Mouse (Mus musculus) forelimb bud, embryonic 11.5 days (tissue): ENCODE data around the gene Trim46.
A peak's percentile ranks its signal among the peaks of the same experiment; 100 is the strongest.

Experiments
- DNase-seq: peaks from one replicate; pipeline ENCODE4 v3.0.0-alpha.2; 2012; ENCODE audit warnings: low read depth, low spot score

Trim46 gene

DNA sequence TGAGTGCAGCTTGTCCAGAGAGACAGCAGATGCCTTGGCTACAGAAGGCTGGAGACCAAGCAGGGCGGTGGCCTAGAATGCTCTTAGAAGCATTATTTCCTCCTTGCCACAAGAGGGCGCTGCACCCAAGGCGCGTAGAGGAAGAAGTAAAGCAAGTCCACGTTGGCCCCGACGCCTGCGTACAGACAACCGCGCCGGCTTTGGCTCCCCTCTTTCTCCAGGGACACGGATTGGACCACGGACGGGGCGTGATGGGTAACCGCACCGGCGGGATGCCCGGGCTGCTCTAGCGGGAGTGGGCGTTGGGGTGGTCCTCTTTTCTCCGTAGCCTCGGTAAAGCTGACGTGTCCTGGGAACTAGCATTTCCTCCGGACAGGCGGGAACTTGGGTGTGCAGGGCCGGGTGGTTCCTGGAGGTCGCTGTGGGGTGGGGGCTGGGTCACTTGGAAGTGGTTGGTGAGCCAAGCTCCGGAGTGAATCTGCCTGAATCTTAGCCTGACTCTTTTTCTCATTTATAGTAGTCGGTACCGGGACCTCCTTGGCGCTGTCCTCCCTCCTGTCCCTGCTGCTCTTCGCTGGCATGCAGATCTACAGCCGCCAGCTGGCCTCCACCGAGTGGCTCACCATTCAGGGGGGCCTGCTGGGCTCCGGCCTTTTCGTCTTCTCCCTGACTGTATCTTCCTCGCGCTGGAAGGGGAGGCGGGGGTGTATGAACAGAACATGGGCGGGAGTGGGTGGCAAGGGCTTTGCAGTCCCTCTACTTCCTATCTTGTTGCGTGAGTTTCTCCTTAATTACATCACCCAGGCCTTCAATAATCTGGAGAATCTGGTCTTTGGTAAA lies at the start of gene Trim46:
Gene Trim46, minus strand, starts transcription at position 49 of the 840 bp plus-strand sequence.
- peak; percentile 90 for DNase-seq

DNA sequence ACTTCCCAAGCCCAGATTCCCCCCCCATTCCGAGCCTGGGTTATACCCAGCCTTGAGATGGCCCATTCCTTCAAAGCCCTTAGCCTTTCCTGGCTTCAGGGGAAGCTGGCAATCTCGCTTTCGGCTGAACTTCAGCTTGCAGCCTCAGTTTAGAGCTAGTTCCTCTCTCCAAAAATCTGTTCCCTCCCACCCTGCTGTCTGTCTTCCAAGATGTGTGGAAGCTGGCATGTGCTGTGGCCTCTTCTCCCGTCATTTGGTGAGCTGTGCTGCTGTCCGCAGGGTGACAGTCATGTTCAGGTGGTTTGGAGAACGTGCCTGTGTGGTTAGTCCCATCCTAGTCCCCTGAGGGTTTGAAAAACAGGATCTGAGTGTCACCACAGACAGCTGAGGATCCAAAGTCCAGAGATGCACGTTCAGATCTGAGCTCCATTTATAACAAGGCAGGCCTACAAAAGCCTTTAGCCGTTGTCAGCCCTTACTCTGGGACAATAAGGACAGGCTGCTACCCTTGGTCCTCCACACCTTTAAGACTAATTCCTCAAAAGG lies 49.6 kb upstream of the Trim46 start:
- no peak for DNase-seq

DNA sequence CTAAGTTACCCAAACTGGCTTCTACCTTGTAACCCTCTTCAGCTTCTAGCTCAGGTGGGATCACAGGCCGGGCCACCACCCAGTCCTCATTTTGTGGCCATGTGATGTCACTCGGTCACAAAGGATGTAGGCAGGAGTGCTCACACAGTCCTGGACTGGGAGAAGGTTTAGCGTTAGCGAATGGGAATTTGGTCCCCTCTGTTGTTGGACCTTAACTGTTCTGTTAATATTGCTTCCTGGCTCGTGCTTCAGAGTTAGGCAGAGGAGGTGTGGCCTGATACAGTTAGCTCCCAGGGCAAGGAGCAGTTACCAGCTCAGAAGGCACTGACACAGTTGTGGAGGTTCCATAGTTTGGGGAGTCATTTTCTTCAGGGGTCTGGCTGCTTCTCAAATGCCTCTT lies 48.1 kb upstream of the Trim46 start:
- no peak for DNase-seq

DNA sequence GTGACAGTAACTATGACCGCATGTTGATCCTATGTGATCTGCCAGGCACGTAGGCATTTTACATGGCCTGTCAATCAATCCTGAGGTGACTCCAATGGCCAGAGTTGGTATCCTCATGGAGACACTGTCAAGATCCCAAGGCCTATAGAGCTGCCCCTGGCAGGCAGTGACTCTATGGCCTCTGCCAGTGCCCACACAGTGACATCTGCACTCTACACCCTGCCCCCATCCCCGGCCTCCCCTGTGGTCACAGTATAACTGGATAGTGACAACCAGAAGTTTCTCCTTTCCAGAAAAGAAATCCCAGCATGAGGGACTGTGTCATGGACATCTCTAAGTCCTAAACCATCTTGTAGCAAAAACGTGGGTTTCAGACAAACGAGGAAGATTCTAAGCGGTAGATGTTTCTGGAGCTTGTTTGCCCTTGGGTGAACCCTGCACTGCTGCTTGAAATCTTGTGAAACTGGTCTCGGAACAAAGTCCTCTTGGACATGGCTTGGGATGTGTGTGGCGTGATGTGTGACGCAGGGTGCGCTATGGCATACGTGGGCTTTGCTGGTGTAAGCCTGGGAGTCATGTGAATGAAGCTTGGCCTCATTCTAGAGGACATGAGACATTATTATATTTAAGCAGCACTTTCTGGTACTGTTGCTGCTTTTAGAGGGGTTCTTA lies 47.3 kb upstream of the Trim46 start:
- DNase-seq = no peak

DNA sequence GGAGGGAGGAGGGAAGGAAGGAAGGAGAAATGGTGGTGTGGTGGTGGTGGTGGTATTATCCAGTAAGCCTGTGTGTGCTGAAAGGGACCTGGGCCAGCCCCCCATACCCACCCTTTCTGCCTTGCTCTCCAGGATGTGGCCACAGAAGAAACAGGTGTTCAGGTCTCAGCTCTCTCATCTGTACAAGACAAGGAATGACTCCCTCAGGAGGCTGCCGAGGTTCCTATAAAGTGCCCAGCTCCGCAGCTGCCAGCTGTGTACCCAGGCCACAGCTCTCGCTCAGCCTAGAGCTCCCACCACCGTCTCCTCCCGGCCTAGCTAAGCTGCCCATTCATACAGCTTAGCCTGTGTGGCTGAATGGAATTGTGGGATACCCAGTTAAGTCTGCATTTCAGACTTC lies 46.2 kb upstream of the Trim46 start:
- no peak for DNase-seq

DNA sequence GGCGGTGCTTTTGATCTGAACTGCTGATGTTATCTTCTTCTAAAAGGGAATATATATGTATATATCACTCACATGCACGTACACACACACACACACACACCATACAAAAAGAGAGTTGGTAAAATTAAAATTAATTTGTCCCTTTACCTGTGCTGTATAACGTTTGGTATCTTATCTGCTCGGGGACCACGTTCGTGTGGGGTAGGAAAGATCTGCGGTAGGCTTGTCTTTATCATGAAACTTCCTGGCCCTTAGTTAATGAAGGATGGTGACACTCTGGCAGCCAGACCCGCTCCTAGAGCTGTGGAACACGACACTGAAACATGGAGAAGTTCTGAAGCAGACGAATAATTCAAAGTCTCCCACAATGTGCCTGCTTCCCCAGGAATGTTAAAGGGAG lies 45.8 kb upstream of the Trim46 start:
- no peak for DNase-seq

DNA sequence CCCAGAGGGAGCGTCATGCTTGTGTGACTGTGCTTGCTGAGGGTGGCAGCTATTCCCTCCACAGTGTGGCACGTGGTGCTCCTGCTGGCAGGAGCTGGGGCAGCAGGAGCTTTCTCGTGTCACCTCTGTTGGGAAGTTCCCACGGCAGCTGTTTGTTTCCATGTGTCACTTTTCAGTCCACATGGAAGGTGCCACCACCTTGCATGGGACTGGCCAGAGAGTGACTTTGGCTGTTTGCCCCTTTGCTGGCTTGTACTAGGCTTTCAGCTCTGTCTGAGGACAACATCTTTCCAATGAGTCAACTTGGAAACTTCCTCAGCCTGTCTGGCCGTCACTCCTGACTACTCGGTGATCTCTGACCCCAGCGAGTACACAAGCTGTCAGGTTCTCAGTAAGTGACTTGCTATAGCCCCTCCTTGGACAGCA lies 42.4 kb upstream of the Trim46 start:
- DNase-seq = no peak

DNA sequence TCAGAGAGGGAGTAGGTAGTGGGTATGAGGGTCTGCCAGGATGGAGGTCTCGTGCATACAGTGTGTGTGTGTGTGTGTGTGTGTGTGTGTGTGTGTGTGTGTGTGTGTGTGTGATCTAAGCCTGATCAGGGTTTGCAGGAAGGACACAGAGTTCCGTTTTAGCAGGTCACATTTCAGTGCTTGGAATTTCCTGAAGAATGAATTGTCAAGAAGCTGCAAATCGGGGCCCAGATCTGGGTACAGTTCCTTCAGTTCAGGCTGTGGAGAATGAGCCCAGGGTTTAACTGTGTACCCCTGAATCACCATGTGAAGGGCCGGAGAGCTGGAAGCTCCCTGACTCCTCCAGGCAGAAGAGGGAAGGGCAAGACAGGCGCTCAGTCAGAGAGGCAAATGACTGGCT lies 41.2 kb upstream of the Trim46 start:
- no peak for DNase-seq

DNA sequence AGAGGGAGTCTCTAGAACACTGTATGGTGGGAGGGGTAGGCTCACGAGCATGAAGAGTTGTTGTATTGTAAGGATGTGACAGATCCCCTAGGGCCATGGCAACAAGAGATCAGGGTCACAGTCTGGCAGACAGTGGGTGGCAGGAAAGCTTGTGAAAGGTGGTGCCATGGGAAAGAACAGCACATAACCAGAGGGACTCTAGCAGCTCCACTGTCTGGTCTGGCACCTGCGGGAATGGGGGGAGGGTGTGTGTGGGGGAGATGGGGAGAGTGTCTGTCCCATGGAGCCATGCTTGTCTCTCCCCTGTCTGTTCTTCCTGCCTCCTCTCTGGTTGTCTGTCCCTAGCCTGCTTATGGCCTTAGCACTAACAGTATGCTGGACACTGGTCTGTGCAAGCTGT lies 39.4 kb upstream of the Trim46 start:
- no peak for DNase-seq

DNA sequence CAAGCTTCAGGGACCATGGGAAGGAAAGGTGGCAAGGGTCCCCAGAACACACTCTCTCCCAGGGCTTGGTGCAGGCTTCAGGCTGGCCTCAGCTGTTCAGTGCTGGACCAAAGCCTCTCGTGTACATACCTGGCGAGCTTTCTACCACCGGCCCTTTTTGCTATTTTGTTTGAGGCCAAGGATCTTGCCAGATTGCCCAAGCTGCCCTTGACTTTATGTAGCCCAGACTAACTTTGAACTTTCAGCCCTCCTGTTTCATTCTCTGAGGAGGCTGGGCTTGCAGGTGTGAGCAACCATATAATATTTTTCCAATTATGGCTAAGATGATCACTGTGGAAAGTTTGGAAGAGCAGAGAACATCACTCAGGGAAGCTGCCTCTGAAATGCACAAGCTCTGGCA lies 38.2 kb upstream of the Trim46 start:
- DNase-seq = no peak

DNA sequence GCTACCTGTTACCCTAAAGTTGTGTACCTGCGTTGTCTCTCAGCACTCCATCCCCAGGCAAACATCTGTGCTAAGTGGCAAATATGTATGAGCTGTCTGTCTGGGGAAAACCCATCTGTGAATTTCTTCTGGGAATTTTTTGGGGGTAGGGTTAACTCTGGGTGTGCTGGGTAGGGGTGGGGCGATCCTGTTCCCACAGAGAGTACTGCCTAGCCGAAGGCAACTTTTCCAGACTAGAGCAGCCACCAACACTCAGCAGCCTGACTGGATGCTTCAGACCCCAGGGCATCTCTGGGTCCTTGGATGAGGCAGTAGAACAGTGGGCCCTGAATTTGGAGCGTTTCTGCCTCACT lies 36.2 kb upstream of the Trim46 start:
- DNase-seq = no peak

DNA sequence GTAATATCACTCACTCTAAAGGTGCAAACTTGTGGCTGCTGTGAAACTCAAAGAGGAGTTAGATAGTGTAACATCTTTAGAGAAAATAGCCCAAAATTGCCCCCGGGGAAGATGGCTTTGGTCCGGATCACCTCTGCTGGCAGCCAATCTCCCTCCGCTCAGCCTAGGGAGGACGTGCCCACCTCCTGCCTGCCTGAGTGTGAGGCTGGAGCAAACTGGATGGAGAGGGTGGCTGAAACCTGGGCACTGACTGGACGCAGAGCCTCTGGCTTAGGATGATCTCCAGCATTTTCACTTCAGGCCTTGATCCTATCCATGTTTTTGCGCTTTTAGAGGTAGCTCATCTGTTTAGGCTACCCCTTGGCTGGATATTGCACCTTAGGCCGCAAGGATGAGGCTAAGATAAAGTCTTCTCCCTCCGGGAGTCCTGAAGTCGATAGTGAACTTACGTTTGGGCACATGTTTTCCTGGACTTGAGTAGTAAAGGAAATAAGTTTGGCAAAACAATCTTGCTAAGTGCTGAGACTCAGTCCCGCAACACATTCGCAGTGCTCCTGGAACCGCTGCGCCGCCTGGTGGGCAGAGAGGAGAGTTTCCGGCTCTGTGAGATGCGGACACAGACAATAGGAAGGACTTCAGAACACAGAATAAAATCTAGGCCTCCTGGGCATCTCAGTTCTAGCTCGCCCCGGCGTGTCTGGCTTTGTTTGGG lies 35.6 kb upstream of the Trim46 start:
- peak; percentile 80 for DNase-seq

DNA sequence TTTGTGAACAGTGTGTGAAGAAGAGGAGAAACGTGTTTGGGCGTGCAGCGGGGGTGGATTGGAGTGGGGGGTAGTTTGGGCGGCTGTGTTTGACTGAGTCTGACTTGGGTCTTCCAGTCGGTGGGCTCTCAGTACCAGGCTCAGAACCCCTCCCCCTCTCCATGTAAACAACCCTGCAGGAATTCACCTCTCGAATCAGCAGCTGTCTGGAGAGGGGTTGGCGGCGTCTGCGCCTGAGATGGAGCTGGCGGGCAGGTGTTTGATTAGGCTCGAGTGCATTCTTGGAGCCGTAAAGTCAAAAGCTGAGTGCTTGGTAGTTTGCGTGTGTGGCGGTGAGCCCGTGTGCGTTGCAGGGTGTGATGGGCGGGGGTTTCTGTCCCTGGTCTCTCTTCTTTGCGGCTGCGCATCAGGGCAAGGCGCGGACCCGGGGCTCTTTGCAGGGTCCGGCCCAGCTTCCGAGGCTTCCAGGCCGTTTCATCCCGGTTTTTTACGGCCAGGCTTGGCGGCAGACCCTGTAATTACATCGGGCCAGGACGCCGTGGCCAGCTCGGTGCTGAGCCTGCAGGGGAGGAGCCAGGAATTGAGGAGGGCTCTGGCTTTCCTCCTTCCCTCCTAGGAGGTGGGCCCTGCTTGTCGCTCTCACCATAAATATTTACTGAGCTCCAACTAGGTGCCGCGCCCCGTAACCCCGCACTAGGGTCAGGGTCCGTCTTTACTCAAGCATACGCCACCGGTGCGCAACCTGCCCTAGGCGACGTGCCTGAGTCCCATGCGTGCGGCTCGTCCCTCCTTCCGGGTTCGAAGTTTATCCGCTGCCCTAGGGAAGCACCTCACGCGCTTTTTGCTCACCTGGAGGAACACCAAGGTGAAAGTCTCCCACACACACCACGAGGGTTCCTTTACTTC lies 34.8 kb upstream of the Trim46 start, which contains the start of gene Efna1:
Gene Efna1, minus strand, starts transcription at position 537 of the 906 bp plus-strand sequence.
- DNase-seq = no peak

DNA sequence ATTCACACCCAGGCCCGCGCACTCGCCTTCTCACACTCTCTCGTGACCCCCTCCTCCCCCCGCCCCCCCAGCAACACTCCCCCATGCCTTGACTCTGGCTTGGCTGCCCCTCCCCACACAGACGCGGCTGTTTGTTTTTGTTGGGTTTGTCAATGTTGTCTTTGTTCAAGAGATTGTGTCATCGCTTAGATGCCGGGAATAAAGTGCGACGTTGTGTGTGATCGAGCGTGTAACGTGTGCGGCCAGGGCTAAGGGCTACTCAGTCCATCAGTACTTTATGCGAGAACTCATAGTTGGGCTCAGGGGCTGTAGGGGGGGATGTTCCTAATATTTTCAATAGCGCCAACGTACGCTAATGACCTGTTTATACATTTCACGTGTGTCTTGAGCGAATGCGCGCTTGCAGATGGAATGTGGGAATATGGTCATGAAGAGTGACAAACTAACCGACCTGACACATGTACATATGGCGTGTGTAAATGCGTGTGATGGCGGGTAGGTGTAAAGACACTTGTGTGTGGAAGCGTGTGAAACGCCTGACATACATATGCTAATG lies 34.0 kb upstream of the Trim46 start:
- no peak for DNase-seq

DNA sequence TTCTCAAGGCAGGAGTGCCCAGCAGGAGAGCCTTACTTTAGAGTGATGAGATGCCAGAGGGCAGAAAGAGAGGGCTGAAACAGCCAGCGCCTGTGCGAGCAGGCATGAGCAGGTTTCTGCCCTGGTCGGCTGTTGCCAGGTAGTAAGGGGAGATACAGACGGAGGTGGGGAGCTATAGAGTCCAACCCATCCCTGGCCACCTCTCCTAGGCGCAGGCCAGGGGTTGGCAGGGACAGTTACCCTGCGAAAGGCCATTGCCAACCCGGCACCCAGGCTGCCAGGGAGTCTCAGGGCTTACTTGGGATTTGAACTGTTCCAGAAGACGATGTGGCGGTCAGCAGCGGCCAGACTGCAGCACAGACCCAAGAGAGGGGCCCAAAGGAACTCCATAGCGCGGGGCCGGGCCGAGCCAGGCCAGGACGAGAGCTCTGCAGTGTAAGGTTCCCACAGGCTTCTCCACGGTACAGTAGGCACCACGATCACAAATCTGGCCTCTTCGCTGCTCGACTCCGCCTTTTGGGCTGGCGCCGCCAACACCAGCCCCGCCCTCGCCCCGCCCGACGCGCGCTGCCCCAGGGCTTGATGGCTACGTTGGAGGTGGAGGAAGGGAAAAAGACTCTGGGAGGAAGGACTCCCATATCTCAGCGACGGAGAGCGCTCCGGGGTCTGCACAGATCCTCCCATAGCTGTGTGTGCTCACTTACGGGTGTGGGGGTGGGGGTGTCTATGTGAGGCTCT lies 33.2 kb upstream of the Trim46 start:
- peak; percentile 76 for DNase-seq

DNA sequence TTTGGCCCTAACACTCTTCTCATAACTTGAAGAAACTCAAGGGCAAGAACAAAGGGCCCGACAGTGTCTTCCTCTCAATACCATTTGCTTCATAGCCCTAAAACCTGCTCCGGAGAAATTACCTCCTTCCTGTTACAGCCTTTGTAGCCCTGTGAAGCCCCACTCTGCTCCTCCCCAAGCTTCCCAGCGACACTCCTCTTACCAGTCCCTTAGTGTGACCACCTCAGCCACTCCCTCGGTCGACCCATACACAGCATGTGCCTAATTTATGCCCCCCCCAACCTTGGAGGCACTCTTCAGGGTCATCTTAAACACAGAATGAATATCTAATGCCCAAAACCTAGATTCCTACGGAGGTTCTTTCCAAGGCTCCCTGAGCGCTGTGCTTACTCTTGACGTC lies 32.5 kb upstream of the Trim46 start:
- DNase-seq = no peak

DNA sequence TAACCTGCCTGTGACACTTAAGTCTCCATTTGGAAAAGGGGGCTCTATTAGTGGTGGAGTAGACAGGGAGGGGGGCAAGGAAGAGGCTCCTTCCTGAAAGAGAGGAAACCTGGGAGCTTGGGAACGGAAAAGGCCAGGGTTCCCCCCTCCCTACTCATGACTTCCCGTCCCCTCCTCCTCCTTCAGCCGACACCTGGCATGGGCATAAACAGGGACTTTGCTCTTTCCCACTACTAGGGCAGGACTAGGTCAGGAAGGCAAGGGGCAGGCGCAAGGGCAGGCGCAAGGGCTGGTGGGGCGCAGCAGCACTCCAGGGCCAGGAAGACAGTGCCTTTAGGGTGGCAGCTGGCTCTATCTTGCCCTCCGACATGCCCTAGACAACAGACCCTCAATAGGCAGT lies 32.0 kb upstream of the Trim46 start:
- no peak for DNase-seq

DNA sequence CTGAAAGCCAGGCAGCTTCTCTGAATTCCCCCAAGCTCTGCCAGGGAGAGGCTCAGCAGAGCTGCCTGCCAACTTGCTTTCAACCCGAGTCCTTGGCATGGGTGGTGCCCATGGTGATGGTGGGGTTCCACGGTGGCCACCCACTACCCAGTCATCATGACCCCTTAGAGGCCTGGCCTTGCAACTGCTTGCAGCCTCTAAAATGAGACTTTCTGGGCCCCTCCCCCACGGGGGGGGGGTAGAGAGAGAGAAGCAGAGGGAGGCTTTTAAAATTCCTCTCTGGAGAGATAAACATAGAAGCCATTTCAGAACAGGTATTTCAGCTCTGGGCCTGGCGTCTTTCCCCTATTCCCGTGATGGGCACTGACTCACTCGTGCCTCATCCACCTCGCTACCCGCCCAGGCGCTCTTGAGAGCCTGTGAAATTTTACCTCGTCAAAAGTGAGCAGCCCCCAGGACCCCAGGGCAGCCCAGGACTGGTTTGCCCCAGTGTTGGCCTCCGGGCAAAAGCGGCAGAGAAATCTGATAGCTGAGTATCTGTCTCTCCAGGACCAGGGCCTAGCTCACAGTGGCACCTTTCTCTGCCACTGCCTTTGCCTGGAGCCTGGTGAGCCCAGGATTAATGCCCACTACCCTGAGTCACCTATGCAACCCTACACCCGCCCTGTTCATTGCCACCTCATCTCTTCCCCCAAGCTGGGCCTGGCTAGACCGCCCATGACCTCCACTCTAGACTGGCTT lies 31.3 kb upstream of the Trim46 start:
- DNase-seq = no peak

DNA sequence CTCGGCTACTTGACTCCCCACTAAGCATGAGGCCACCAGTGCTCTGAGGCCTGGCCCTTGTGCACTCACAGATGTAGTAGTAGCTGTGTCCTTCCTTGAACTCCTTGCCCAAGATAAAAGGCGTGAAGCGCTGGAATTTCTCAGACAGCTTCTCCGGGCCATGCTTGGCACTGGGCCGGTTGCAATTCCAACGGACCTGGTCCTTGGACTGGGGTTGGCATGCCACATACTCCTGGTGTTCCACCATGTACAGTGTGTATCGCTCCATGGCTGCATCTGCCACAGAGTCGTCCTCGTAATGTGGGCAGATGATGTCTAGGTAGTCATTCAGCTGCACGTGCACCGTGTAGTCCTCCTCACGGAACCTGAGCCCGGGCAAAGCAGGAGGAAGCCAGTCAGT lies 30.0 kb upstream of the Trim46 start:
- DNase-seq = no peak

DNA sequence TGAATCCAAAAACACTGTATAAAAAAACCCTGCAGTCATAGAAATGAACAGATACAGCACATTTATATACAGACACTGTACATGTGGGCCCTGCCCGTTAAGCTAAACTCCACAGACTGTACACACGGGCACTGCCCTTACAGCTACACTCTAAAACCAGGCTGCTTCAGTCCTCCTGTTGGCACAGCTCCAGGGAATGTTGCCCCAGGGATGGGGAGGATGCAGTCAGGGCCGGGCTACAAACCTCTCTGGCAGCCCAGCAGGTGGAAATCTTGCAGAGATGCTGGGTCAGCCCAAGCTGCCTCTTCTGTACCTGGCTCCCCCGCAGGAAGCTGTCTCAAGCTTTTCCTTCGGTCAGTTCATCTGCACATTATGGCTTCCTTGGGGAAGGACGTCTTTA lies 25.7 kb upstream of the Trim46 start:
- DNase-seq = no peak
